Mouse (Mus musculus) MEL (cell line): ENCODE measurements around the gene Slc10a6. TPM values are rescaled to one million over a fixed set of nuclear protein-coding genes. Genes with fewer than 3 reads are reported as not detected.

Experiments used
- DNase-seq: peaks from one replicate; pipeline ENCODE4 v3.0.0; 2011; ENCODE audit warnings: low read depth, low spot score
- H3K27ac ChIP-seq: 2 replicates; pipeline ENCODE4 v1.5.1; 2012; ENCODE audit warnings: low read depth, mild to moderate bottlenecking, control low read depth, low read length, moderate library complexity; ENCODE audit not compliant: control insufficient read depth
- H3K27me3 ChIP-seq, 2 experiments: fragments of 150-350 bp in 1 of 2; sonication (generic) in 1 of 2; 2 replicates each; pipeline ENCODE4 v1.6.1; 2012; ENCODE audit warnings: low read length in 2 of 2, mild to moderate bottlenecking in 2 of 2, improper control_type of control experiment in 1 of 2, moderate library complexity in 1 of 2; ENCODE audit not compliant: insufficient read depth in 2 of 2, control insufficient read depth in 1 of 2
- H3K36me3 ChIP-seq, 2 experiments: 2 replicates each; pipeline ENCODE4 v1.6.1; 2012 to 2014; ENCODE audit warnings: low read length in 2 of 2, improper control_type of control experiment in 1 of 2, inconsistent platforms in 1 of 2, mild to moderate bottlenecking in 1 of 2; ENCODE audit not compliant: insufficient read depth in 2 of 2, control insufficient read depth in 1 of 2
- H3K4me1 ChIP-seq, 2 experiments: fragments of 150-350 bp in 1 of 2; sonication (generic) in 1 of 2; 2 replicates each; pipeline ENCODE4 v1.6.1; 2012; ENCODE audit warnings: low read length in 2 of 2, improper control_type of control experiment in 1 of 2, mild to moderate bottlenecking in 1 of 2; ENCODE audit not compliant: insufficient read depth in 2 of 2, control insufficient read depth in 1 of 2
- H3K4me3 ChIP-seq, 2 experiments: fragments of 150-350 bp in 1 of 2; sonication (generic) in 1 of 2; 2 replicates each; pipeline ENCODE4 v1.5.1; 2012; ENCODE audit warnings: low read depth in 2 of 2, low read length in 2 of 2, mild to moderate bottlenecking in 2 of 2, moderate library complexity in 2 of 2, control low read depth in 1 of 2, improper control_type of control experiment in 1 of 2; ENCODE audit not compliant: control insufficient read depth in 1 of 2, insufficient read depth in 1 of 2
- H3K79me2 ChIP-seq: 2 replicates; pipeline ENCODE4 v1.6.1; 2012; ENCODE audit warnings: mild to moderate bottlenecking, low read length, moderate library complexity; ENCODE audit not compliant: control insufficient read depth, poor library complexity, insufficient read depth
- H3K9ac ChIP-seq: 2 replicates; pipeline ENCODE4 v1.6.1; 2012; ENCODE audit warnings: low read depth, mild to moderate bottlenecking, control low read depth, low read length, moderate library complexity; ENCODE audit not compliant: control insufficient read depth, poor library complexity, severe bottlenecking
- H3K9me3 ChIP-seq: fragments of 150-350 bp; sonication (generic); replicated peaks from 2 replicates; pipeline ENCODE4 v1.6.1; 2012; ENCODE audit warnings: mild to moderate bottlenecking, low read length, improper control_type of control experiment, moderate library complexity; ENCODE audit not compliant: insufficient read depth
- BHLHE40 ChIP-seq: IDR thresholded peaks from 2 replicates; pipeline ENCODE4 v1.6.1; 2012; ENCODE audit warnings: low read depth, mild to moderate bottlenecking, inconsistent platforms, low read length, improper control_type of control experiment, borderline replicate concordance
- CHD2 ChIP-seq: IDR thresholded peaks from 2 replicates; pipeline ENCODE4 v1.6.1; 2011; ENCODE audit warnings: low read length, improper control_type of control experiment
- CTCF ChIP-seq, 3 experiments: IDR thresholded peaks in 2 of 3; conservative IDR thresholded peaks in 1 of 3; 2 replicates each; pipeline ENCODE4 v1.5.1; 2011 to 2012; ENCODE audit warnings: low read length in 3 of 3, low read depth in 2 of 3, mild to moderate bottlenecking in 2 of 3, improper control_type of control experiment in 1 of 3, inconsistent platforms in 1 of 3, mixed read lengths in 1 of 3, moderate library complexity in 1 of 3; ENCODE audit not compliant: control insufficient read depth in 1 of 3, insufficient read depth in 1 of 3, poor library complexity in 1 of 3, severe bottlenecking in 1 of 3
- ELF1 ChIP-seq: IDR thresholded peaks from 2 replicates; pipeline ENCODE4 v1.6.1; 2014; ENCODE audit warnings: low read depth, mild to moderate bottlenecking, inconsistent platforms, low read length, improper control_type of control experiment, moderate library complexity
- EP300 ChIP-seq, 2 experiments: IDR thresholded peaks; 2 replicates each; pipeline ENCODE4 v1.6.1; 2011; ENCODE audit warnings: improper control_type of control experiment in 2 of 2, low read length in 2 of 2, low read depth in 1 of 2, mild to moderate bottlenecking in 1 of 2
- ETS1 ChIP-seq: IDR thresholded peaks from 2 replicates; pipeline ENCODE4 v1.6.1; 2012; ENCODE audit warnings: low read depth, mild to moderate bottlenecking, inconsistent platforms, low read length, improper control_type of control experiment, moderate library complexity
- GATA1 ChIP-seq: IDR thresholded peaks from 2 replicates; pipeline ENCODE4 v1.6.1; 2011; ENCODE audit warnings: low read depth, low read length, improper control_type of control experiment
- JUND ChIP-seq: IDR thresholded peaks from 2 replicates; pipeline ENCODE4 v1.6.1; 2011; ENCODE audit warnings: low read depth, mild to moderate bottlenecking, improper control_type of control experiment, low read length
- MAFK ChIP-seq: IDR thresholded peaks from 2 replicates; pipeline ENCODE4 v1.6.1; 2011; ENCODE audit warnings: low read depth, mild to moderate bottlenecking, low read length, improper control_type of control experiment, borderline replicate concordance
- MAZ ChIP-seq: IDR thresholded peaks from 2 replicates; pipeline ENCODE4 v1.6.1; 2012; ENCODE audit warnings: low read depth, mild to moderate bottlenecking, inconsistent platforms, low read length, improper control_type of control experiment
- MXI1 ChIP-seq: IDR thresholded peaks from 2 replicates; pipeline ENCODE4 v1.6.1; 2011; ENCODE audit warnings: mild to moderate bottlenecking, low read depth, low read length, improper control_type of control experiment
- NELFE ChIP-seq: IDR thresholded peaks from 2 replicates; pipeline ENCODE4 v1.6.1; 2011; ENCODE audit warnings: low read depth, low read length, improper control_type of control experiment
- POLR2A ChIP-seq, 2 experiments: IDR thresholded peaks; 2 replicates each; pipeline ENCODE4 v1.6.1; 2011 to 2012; ENCODE audit warnings: low read length in 2 of 2, mild to moderate bottlenecking in 2 of 2, control low read depth in 1 of 2, improper control_type of control experiment in 1 of 2, low read depth in 1 of 2, moderate library complexity in 1 of 2; ENCODE audit not compliant: control insufficient read depth in 1 of 2, insufficient read depth in 1 of 2, poor library complexity in 1 of 2
- POLR2AphosphoS5 ChIP-seq: IDR thresholded peaks from 2 replicates; pipeline ENCODE4 v1.6.1; 2012; ENCODE audit warnings: low read depth, borderline replicate concordance, mild to moderate bottlenecking, inconsistent platforms, low read length, moderate library complexity, mixed read lengths
- RAD21 ChIP-seq: IDR thresholded peaks from 2 replicates; pipeline ENCODE4 v1.6.1; 2011; ENCODE audit warnings: mild to moderate bottlenecking, low read depth, low read length, improper control_type of control experiment
- SMC3 ChIP-seq: IDR thresholded peaks from 2 replicates; pipeline ENCODE4 v1.6.1; 2011; ENCODE audit warnings: low read depth, low read length, improper control_type of control experiment
- UBTF ChIP-seq: IDR thresholded peaks from 2 replicates; pipeline ENCODE4 v1.6.1; 2012; ENCODE audit warnings: low read depth, mild to moderate bottlenecking, inconsistent platforms, low read length, improper control_type of control experiment, moderate library complexity, borderline replicate concordance; ENCODE audit not compliant: insufficient read depth
- ZKSCAN1 ChIP-seq: IDR thresholded peaks from 2 replicates; pipeline ENCODE4 v1.6.1; 2012; ENCODE audit warnings: low read depth, mild to moderate bottlenecking, inconsistent platforms, low read length, improper control_type of control experiment, moderate library complexity
- ZNF384 ChIP-seq: IDR thresholded peaks from 2 replicates; pipeline ENCODE4 v1.6.1; 2012; ENCODE audit warnings: low read depth, mild to moderate bottlenecking, inconsistent platforms, low read length, improper control_type of control experiment
- polyA plus RNA-seq, 2 experiments: library from polyadenylated mRNA; stranded (reverse) in 1 of 2; unstranded in 1 of 2; fragments of >175 nt in 1 of 2; fragments of >200 nt in 1 of 2; gene quantifications; 2 replicates each; pipeline versions ENCODE4 v1.2.1 to v1.2.4; 2012; ENCODE audit warnings: low replicate concordance in 2 of 2, low read depth in 1 of 2; ENCODE audit not compliant: insufficient read length in 2 of 2, insufficient read depth in 1 of 2, missing spikeins in 1 of 2
- total RNA-seq: library from RNA; depleted of rRNA; stranded (reverse); fragments of 300-350 nt; gene quantifications from 2 replicates; pipeline ENCODE4 v1.2.3, GENCODE M21; 2012

Gene Slc10a6
- total and polyA plus RNA-seq, 3 experiments = not detected

DNA sequence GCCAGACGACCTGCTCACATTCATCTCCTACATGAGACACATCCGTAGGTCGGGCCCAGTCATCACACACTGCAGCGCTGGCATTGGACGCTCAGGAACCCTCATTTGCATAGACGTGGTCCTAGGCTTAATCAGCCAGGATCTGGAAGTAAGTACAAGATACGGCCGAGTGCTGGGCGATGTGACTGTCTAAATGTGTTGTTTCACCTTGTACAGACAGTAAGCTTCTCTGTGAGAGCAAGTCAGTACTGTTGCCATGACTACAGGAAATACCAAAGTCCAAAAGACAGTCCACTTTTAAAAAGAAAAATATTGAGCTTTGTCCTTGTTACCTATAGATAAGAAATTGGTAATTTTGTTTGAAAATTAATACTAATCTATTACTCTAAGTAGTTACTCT lies 35.6 kb downstream of the Slc10a6 start:
- H3K27me3 ChIP-seq = no peaks in the 10 kb centered on the region
- H3K9ac ChIP-seq = no peak overlapping the region
- no peak for DNase-seq
- H3K27ac ChIP-seq = no peak overlapping the region
- no peaks in the 10 kb centered on the region for H3K9me3 ChIP-seq
- no peak overlapping the region for H3K4me3 ChIP-seq
- H3K4me1 ChIP-seq = no peaks in the 10 kb centered on the region
- H3K79me2 ChIP-seq = no peaks in the 10 kb centered on the region
- H3K36me3 ChIP-seq = no peaks in the 10 kb centered on the region
- TF ChIP-seq ELF1 (no peak), NELFE (no peak), CTCF (IDR thresholded peaks at IDR 0.05 in 2 of 3, conservative IDR thresholded peaks at IDR 0.05 in 1 of 3; ENCODE audit: control insufficient read depth in 1 of 3, insufficient read depth in 1 of 3, low read depth in 2 of 3, low read length in 3 of 3, poor library complexity in 1 of 3, severe bottlenecking in 1 of 3) (no peak)

DNA sequence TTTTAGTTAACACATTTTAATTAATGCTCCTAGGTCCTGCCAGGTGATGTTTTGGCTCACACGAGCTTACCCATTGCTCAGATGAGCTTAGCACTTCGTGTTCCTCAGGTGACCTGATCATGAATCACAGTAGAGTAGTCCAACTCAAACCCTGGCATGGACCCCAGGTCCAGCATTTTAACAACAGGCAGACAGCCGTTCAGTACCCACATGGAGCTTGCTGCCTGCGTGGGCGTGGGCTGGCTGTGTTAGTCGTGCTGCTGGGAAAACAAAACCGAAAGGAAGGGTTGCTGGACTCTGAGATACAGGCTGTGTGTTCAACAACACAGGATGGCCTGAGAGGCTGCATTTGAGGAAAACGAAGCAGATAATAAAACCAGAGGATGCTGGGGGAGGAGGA lies 36.5 kb downstream of the Slc10a6 start:
- H3K27me3 ChIP-seq = no peaks in the 10 kb centered on the region
- no peaks in the 10 kb centered on the region for H3K4me1 ChIP-seq
- no peak overlapping the region for H3K9ac ChIP-seq
- no peak overlapping the region for H3K27ac ChIP-seq
- DNase-seq = no peak
- no peaks in the 10 kb centered on the region for H3K36me3 ChIP-seq
- H3K79me2 ChIP-seq = no peaks in the 10 kb centered on the region
- no peaks in the 10 kb centered on the region for H3K9me3 ChIP-seq
- no peak for TF ChIP-seq BHLHE40
- no peak for TF ChIP-seq UBTF
- no peak for TF ChIP-seq ZNF384
- TF ChIP-seq RAD21 = no peak
- TF ChIP-seq POLR2A (IDR thresholded peaks at IDR 0.05; ENCODE audit: control insufficient read depth in 1 of 2, insufficient read depth in 1 of 2, low read depth in 1 of 2, low read length in 2 of 2, poor library complexity in 1 of 2) = no peak
- no peak for TF ChIP-seq EP300 (IDR thresholded peaks at IDR 0.05; ENCODE audit: low read depth in 1 of 2, low read length in 2 of 2)
- no peak for TF ChIP-seq MAFK
- no peak for TF ChIP-seq JUND
- no peak for TF ChIP-seq ZKSCAN1
- TF ChIP-seq POLR2AphosphoS5 = no peak
- TF ChIP-seq MAZ = no peak
- TF ChIP-seq GATA1 = no peak
- TF ChIP-seq MXI1 = no peak
- no peak for TF ChIP-seq SMC3
- no peak for TF ChIP-seq ETS1
- TF ChIP-seq CHD2 = no peak
- TF ChIP-seq, all 39 proteins: peak for 0
- no peak overlapping the region for H3K4me3 ChIP-seq
